Mouse (Mus musculus): Measurements from ENCODE around the gene Cep170b. TPM values are rescaled to one million over a fixed set of nuclear protein-coding genes. Genes with fewer than 3 reads are reported as not detected.

Gene Cep170b
- polyA plus RNA-seq, 1 experiment from 2014 or later = 9.5 TPM

DNA sequence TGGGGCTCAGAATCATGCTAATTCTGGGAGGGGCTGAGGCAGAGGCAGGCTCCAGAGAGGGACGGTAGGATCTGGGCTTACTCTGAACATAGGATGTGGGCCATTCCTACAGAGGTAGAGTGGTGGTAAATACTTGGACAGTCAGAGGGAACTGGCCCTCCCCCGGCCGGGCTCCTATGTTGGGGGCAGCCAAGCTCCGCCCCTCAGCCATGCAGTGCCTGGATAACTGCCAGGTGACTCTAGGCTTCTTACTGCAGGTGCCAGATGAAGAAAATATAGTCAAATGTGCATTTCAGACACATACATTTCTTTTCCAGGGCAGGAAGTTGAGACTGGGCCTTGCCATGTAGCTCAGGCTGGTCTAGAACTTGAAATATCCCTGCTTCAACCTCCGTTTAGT is 43.2 kb upstream of the Cep170b start:
- Histone ChIP-seq H3K36me3 (ENCODE audit: control insufficient read depth, insufficient read depth, low read length) (no peaks in the 10 kb centered on the region), H3K4me1 (ENCODE audit: control insufficient read depth, insufficient read depth, low read length) (peaks cover 23% of the 10 kb centered on the region), H3K27ac (replicated peaks; ENCODE audit: low read depth, low read length) (no peak overlapping the region), H3K9me3 (ENCODE audit: control insufficient read depth, low read length) (no peaks in the 10 kb centered on the region), H3K9ac (ENCODE audit: low read length) (no peak overlapping the region), H3K27me3 (ENCODE audit: control insufficient read depth, insufficient read depth, low read length) (peaks cover 41% of the 10 kb centered on the region), H3K4me3 (ENCODE audit: low read depth, low read length) (no peak overlapping the region), H3K4me2 (ENCODE audit: low read depth, severe bottlenecking) (no peak overlapping the region)
- DNase-seq (ENCODE audit: low spot score) (no peak), ATAC-seq (ENCODE audit: insufficient number of reproducible peaks, low FRiP score, low TSS enrichment, low read depth) (no peak)
- WGBS = 60% methylated on average over 5 of the region's 5 CpGs

- Histone ChIP-seq H3K9me3 (ENCODE audit: control insufficient read depth, low read length) (no peaks in the 10 kb centered on the region), H3K36me3 (ENCODE audit: control insufficient read depth, insufficient read depth, low read length) (no peaks in the 10 kb centered on the region), H3K4me1 (ENCODE audit: control insufficient read depth, insufficient read depth, low read length) (peaks cover 13% of the 10 kb centered on the region), H3K4me3 (ENCODE audit: low read depth, low read length) (peak overlapping the region; percentile 63), H3K27me3 (ENCODE audit: control insufficient read depth, insufficient read depth, low read length) (peaks cover 41% of the 10 kb centered on the region), H3K27ac (replicated peaks; ENCODE audit: low read depth, low read length) (no peak overlapping the region), H3K4me2 (ENCODE audit: low read depth, severe bottlenecking) (peak overlapping the region; percentile 95), H3K9ac (ENCODE audit: low read length) (peak overlapping the region; percentile 65)
- 19% methylated on average over 19 of the region's 19 CpGs for WGBS
- DNase-seq (ENCODE audit: low spot score) (no peak), ATAC-seq (ENCODE audit: insufficient number of reproducible peaks, low FRiP score, low TSS enrichment, low read depth) (no peak)
These were observed 42.2 kb upstream of the Cep170b start for GRCm38 (mm10) chr12:112677943-112678554.

DNA sequence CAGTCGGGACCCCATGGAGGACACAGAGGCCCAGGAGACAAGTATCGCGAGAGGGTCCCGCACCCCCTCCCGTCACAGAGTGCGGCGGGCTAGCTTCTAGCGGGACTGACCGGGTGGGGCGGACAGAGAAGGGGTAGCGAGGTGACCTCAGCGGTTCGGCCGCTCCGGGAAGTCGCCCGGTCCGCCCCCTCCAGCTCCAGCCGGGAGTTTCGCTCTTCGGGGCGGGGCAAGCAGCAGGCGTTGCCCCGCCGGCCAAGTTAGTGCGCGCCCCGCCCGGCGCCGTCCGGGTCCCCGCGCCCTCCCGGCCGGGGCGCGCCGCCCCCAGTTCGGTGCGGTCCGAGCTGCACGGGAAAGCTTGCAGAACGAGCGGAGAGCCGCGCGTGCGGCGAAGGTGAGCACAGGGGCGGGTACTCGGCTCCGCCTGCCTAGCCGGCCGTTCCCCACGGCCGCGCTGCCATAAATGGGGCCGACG is 41.7 kb upstream of the Cep170b start, which contains the start of gene Zbtb42:
Gene Zbtb42 (plus strand): TSS at position 274 of the 472 bp plus-strand sequence.
- 0% methylated on average over 56 of the region's 60 CpGs for WGBS
- ATAC-seq (ENCODE audit: insufficient number of reproducible peaks, low FRiP score, low TSS enrichment, low read depth) (no peak), DNase-seq (ENCODE audit: low spot score) (peak; percentile 83)
- Histone ChIP-seq H3K4me1 (ENCODE audit: control insufficient read depth, insufficient read depth, low read length) (peaks cover 12% of the 10 kb centered on the region), H3K4me2 (ENCODE audit: low read depth, severe bottlenecking) (peak within 1 kb of the TSS; percentile 95), H3K9me3 (ENCODE audit: control insufficient read depth, low read length) (no peaks in the 10 kb centered on the region), H3K4me3 (ENCODE audit: low read depth, low read length) (peak within 1 kb of the TSS; percentile 63), H3K9ac (ENCODE audit: low read length) (peak within 1 kb of the TSS; percentile 65), H3K27me3 (ENCODE audit: control insufficient read depth, insufficient read depth, low read length) (peaks cover 41% of the 10 kb centered on the region), H3K36me3 (ENCODE audit: control insufficient read depth, insufficient read depth, low read length) (no peaks in the 10 kb centered on the region), H3K27ac (replicated peaks; ENCODE audit: low read depth, low read length) (no peak within 1 kb of the TSS)

DNA sequence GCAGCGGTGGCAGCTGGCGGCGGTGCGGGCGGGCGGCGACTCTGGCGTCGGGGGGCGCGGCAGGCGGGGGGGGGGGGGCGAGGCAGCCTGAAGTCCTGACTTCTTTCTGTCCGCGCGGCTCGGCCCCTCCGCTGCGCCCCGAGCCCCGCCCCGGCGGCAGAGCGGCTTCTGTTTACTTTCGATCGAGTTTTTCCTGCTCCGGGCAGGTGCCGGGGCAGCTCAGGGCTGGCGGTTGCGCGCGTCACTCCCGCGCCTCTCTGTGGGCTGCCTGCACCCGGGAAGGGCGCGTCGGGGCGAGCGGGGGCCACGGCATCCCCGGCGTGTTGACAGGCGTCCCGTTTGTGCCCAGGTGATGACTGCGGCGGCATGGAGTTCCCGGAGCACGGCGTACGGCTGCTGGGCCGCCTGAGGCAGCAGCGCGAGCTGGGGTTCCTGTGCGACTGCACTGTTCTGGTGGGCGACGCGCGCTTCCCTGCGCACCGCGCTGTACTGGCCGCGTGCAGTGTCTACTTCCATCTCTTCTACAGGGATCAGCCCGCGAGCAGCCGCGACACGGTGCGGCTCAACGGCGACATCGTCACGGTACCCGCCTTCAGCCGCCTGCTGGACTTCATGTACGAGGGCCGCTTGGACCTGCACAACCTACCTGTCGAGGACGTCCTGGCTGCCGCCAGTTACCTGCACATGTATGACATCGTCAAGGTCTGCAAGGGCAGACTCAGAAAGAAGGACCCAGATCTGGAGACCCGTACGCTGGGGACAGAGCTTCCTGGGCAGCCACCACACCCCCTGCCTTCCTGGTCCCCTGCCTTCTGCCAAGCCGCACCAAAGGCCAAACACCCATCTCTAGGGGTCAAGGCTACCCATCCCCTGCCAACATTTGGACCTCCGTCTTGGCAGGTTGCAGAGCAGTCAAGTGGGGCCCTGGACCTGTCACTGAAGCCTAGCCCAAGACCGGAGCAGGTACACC is 40.9 kb upstream of the Cep170b start:
- peaks cover 11% of the 10 kb centered on the region for H3K4me1 ChIP-seq (ENCODE audit: control insufficient read depth, insufficient read depth, low read length)
- ATAC-seq (ENCODE audit: insufficient number of reproducible peaks, low FRiP score, low TSS enrichment, low read depth) = no peak
- no peak overlapping the region for H3K27ac ChIP-seq (replicated peaks; ENCODE audit: low read depth, low read length)
- H3K4me3 ChIP-seq (ENCODE audit: low read depth, low read length) = peak overlapping the region; percentile 63
- WGBS = 4% methylated on average over 71 of the region's 87 CpGs
- H3K27me3 ChIP-seq (ENCODE audit: control insufficient read depth, insufficient read depth, low read length) = peaks cover 41% of the 10 kb centered on the region
- DNase-seq (ENCODE audit: low spot score) = peak; percentile 62
- peak overlapping the region; percentile 95 for H3K4me2 ChIP-seq (ENCODE audit: low read depth, severe bottlenecking)
- H3K9me3 ChIP-seq (ENCODE audit: control insufficient read depth, low read length) = no peaks in the 10 kb centered on the region
- no peaks in the 10 kb centered on the region for H3K36me3 ChIP-seq (ENCODE audit: control insufficient read depth, insufficient read depth, low read length)
- peak overlapping the region; percentile 65 for H3K9ac ChIP-seq (ENCODE audit: low read length)

GRCm38 (mm10) chr12:112683351-112683750 is 36.9 kb upstream of the Cep170b start:
- ATAC-seq (ENCODE audit: insufficient number of reproducible peaks, low FRiP score, low TSS enrichment, low read depth) (no peak), DNase-seq (ENCODE audit: low spot score) (no peak)
- no peak overlapping the region for H3K4me2 ChIP-seq (ENCODE audit: low read depth, severe bottlenecking)
- peaks cover 4% of the 10 kb centered on the region; the same call in 1 of the 2 replicates for H3K4me1 ChIP-seq (ENCODE audit: control insufficient read depth, insufficient read depth, low read length)
- H3K27ac ChIP-seq (replicated peaks; ENCODE audit: low read depth, low read length) = no peak overlapping the region
- no peak overlapping the region for H3K9ac ChIP-seq (ENCODE audit: low read length)
- WGBS = 62% methylated on average over 7 of the region's 7 CpGs
- H3K9me3 ChIP-seq (ENCODE audit: control insufficient read depth, low read length) = no peaks in the 10 kb centered on the region
- H3K36me3 ChIP-seq (ENCODE audit: control insufficient read depth, insufficient read depth, low read length) = no peaks in the 10 kb centered on the region
- H3K4me3 ChIP-seq (ENCODE audit: low read depth, low read length) = no peak overlapping the region
- peaks cover 31% of the 10 kb centered on the region for H3K27me3 ChIP-seq (ENCODE audit: control insufficient read depth, insufficient read depth, low read length)

GRCm38 (mm10) chr12:112688458-112688857 is 31.8 kb upstream of the Cep170b start:
- ATAC-seq (ENCODE audit: insufficient number of reproducible peaks, low FRiP score, low TSS enrichment, low read depth) = no peak
- Histone ChIP-seq H3K9ac (ENCODE audit: low read length) (no peak overlapping the region), H3K27me3 (ENCODE audit: control insufficient read depth, insufficient read depth, low read length) (no peaks in the 10 kb centered on the region), H3K9me3 (ENCODE audit: control insufficient read depth, low read length) (no peaks in the 10 kb centered on the region), H3K4me1 (ENCODE audit: control insufficient read depth, insufficient read depth, low read length) (peaks cover 7% of the 10 kb centered on the region; the same call in 1 of the 2 replicates), H3K4me2 (ENCODE audit: low read depth, severe bottlenecking) (no peak overlapping the region), H3K27ac (replicated peaks; ENCODE audit: low read depth, low read length) (no peak overlapping the region), H3K36me3 (ENCODE audit: control insufficient read depth, insufficient read depth, low read length) (no peaks in the 10 kb centered on the region), H3K4me3 (ENCODE audit: low read depth, low read length) (no peak overlapping the region)
- 65% methylated on average over 15 of the region's 15 CpGs for WGBS
- no peak for DNase-seq (ENCODE audit: low spot score)

DNA sequence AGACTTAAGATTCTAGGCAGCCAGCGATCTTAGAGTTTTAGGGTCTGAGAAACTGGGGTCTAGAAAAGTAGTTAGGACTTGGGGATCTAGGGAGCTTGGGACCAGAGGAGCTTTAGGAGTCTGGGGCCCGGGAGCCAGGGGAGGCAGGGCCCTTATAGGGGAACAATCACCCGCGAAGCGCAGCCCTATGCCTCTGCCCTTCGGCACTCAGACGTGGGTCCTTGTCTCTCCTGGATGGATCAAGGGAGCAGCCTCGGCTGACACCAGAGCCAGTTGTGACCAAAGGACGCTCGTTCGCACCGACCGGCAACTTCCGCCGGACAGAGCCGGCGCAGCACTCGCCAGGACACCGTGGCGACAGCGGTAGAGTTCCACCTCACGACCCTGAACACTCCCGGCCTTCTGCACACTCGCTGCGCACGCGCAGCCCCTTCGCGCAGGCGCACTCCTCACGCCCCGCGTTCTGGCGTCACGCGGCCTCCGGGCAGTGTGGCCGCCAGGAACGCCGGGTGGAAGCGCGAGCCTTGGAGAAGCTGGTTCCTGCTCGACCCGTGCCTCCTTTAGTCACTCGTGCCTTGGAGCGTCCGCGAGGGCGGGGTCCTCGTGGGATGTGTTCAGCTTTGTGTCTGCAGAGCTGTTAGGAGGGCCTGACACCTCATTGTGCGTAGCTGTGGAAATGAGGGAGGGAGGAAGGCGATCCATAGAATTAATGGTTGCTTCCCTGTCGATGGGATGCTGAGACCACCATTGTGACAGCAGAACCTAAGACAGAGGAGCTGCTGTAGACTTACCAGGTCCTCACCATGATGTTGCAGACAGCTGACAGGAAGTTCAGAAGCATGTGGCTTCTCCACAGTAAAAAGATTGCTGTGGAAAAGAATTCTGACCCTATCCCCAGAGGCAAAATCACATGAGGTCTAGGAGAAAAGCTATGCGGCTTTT is 26.8 kb upstream of the Cep170b start:
- H3K9ac ChIP-seq (ENCODE audit: low read length) = peak overlapping the region; percentile 83
- DNase-seq (ENCODE audit: low spot score) (peak; percentile 95), ATAC-seq (ENCODE audit: insufficient number of reproducible peaks, low FRiP score, low TSS enrichment, low read depth) (peak; percentile 93)
- no peaks in the 10 kb centered on the region for H3K36me3 ChIP-seq (ENCODE audit: control insufficient read depth, insufficient read depth, low read length)
- H3K4me1 ChIP-seq (ENCODE audit: control insufficient read depth, insufficient read depth, low read length) = peaks cover 10% of the 10 kb centered on the region; the same call in 1 of the 2 replicates
- no peaks in the 10 kb centered on the region for H3K9me3 ChIP-seq (ENCODE audit: control insufficient read depth, low read length)
- H3K27me3 ChIP-seq (ENCODE audit: control insufficient read depth, insufficient read depth, low read length) = no peaks in the 10 kb centered on the region
- H3K4me2 ChIP-seq (ENCODE audit: low read depth, severe bottlenecking) = peak overlapping the region; percentile 90
- WGBS = 4% methylated on average over 54 of the region's 54 CpGs
- H3K27ac ChIP-seq (replicated peaks; ENCODE audit: low read depth, low read length) = peak overlapping the region; percentile 62; the same call in 1 of the 2 replicates
- peak overlapping the region; percentile 55 for H3K4me3 ChIP-seq (ENCODE audit: low read depth, low read length)
